Mouse (Mus musculus) ES-E14 (cell line): Measurements from ENCODE around the gene Olfr427.

ENCODE experiments used
- CHD2 ChIP-seq: IDR thresholded peaks from 2 replicates; pipeline ENCODE4 v1.6.1; 2014; ENCODE audit warnings: mild to moderate bottlenecking, low read depth, low read length, inconsistent platforms
- HCFC1 ChIP-seq: IDR thresholded peaks from 2 replicates; pipeline ENCODE4 v1.6.1; 2012; ENCODE audit warnings: low read length, inconsistent platforms, borderline replicate concordance; ENCODE audit not compliant: insufficient read depth
- MAFK ChIP-seq: IDR thresholded peaks from 2 replicates; pipeline ENCODE4 v1.6.1; 2014; ENCODE audit warnings: mild to moderate bottlenecking, low read depth, low read length, inconsistent platforms; ENCODE audit not compliant: insufficient read depth
- ZC3H11A ChIP-seq: IDR thresholded peaks from 2 replicates; pipeline ENCODE4 v1.6.1; 2012; ENCODE audit warnings: low read depth, mild to moderate bottlenecking, inconsistent platforms, low read length, borderline replicate concordance
- ZNF384 ChIP-seq: IDR thresholded peaks from 2 replicates; pipeline ENCODE4 v1.6.1; 2012; ENCODE audit warnings: low read depth, low read length, inconsistent platforms

DNA sequence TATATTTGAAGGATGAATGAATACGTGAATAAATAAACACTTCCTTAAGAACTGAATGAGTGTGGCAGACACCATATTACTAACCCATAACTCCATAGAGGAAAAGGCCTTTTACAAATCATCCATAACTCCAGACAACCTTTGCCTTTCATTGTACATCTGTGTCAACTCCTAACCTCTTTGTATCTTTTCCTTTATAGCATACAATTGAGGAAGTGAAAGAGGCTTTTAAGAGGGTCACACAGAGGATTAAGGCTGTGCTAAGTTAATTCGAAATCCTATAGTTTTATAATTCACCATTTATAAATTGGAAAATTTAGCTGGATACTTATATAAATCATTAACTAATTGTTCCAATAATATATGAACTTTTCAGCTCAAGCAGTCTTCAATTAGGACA lies 41.4 kb upstream of the Olfr427 start:
- no peak for TF ChIP-seq CHD2
- TF ChIP-seq HCFC1 = no peak
- no peak for TF ChIP-seq ZC3H11A
- no peak for TF ChIP-seq MAFK
- TF ChIP-seq ZNF384 = no peak
